Mouse (Mus musculus): Measurements from ENCODE around the gene Olfr1306.

Gene Olfr1306

DNA sequence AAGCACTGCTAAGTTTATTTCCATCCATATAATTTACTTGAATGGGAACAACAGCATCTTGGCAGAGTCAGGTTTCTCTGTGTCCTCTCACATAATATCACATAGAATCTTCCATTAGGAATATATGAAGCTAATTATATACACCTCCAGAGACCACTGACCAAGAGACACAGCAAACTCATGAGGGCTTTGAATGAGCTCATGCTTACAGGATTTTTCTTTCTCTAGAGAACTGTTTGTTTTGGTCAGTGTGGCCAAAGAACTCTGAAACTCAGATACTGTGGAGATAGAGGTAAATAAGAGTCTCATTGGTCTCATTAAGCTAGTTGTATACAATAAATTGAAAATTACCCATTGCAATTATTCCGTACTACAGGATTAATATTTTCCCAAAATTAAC is at the start of gene Olfr1306:
Gene Olfr1306, minus strand, starts transcription at position 101 of the 400 bp plus-strand sequence.
- no peak for DNase-seq (ENCODE audit: low read depth, low spot score)

DNA sequence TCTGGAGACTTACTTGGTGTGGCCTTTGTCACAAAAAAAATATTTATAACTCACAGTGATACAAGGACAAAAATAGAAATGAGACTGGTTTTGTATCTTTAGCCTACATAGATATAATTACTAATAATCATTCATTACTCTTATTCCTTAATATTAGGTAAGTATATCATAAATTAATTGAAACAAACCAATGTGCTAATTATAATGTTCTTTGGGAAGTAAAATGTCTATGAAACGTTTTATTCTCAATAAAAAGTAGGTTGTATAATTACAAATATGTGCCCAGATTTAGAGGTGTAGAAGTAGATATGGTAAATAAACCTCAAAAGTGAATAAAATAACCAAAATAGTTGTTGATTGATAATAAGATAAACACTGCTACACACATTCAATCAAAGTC is 48.8 kb upstream of the Olfr1306 start, which contains the start of gene Olfr1308:
Gene Olfr1308, minus strand, starts transcription at position 101 of the 400 bp plus-strand sequence.
- no peak for DNase-seq (ENCODE audit: low read depth, low spot score)

DNA sequence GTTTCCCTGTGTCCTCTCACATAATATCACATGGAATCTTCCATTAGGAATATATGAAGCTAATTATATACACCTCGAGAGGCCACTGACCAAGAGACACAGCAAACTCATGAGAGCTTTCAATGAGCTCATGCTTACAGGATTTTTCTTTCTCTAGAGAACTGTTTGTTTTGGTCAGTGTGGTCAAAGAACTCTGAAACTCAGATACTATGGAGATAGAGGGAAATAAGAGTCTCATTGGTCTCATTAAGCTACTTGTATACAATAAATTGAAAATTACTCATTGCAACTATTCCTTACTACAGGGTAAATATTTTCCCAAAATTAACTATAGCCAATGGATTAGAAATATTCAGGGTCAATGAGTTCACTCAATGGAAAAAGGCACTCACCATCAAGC is 33.3 kb upstream of the Olfr1306 start, which contains the start of gene Olfr1307:
Gene Olfr1307, minus strand, starts transcription at position 101 of the 400 bp plus-strand sequence.
- DNase-seq (ENCODE audit: low read depth, low spot score): no peak

DNA sequence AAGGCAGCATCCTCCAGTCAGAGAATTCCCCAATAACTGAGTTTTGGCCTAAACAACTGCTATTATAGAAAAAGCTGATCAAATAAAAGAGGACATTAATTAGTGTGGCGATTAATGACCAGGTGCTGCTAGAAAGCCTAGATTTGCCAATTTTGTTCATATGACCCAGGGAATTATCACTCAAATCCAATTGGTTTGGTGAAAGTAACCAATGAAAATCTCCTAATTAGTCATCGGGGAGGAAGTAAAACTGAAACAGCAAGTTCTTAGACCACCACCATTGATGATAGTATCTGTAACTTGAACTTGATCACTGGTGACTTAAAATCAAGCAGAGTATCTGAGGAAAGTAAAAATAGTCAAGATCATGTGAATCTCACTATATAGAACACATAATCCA is 39.0 kb downstream of the Olfr1306 start, which contains the start of gene Olfr1305:
Gene Olfr1305, minus strand, starts transcription at position 101 of the 400 bp plus-strand sequence.
- DNase-seq (ENCODE audit: low read depth, low spot score): no peak
